ENCODE assay signal across 11 mouse cellular contexts in the genomic region with DNA sequence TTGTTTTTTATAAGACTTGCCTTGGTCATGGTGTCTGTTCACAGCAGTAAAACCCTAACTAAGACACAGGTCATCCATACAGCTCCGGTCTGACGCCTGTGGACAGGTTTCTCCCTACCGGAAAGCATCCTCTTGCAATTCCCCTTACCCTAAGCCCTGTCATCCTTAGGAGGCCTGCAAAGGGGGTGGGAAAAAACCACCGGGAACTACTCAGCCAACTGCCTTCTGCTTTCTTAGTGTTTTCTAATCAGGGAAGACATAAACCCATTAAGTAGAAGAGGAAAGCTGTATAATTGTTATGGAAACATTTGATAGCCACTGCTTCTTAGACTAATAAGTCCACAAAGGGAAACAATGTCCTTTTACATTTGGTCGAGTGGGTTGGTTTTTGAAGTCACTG. TPM values are rescaled to one million over a fixed set of nuclear protein-coding genes. Genes with fewer than 3 reads are reported as not detected.
A peak's percentile ranks its signal among the peaks of the same experiment; 100 is the strongest.
DNase-seq lines count a peak whose midpoint lies in the region; ATAC-seq lines count a peak whose summit lies in the region.
"Had no signal": no experiment of that assay in that cellular context is flagged by ENCODE, and none has a peak within 500 bp of the region (broad histone marks: within the 10 kb centered on the region; RNA-seq: fewer than 3 reads in every experiment).

No protein-coding gene starts in this region.

- H3K27ac ChIP-seq in heart, embryonic 11.5 days (ENCODE audit: low read depth, low read length): peak overlapping the region; percentile 50; the same call in 1 of the 2 replicates
- H3K27ac ChIP-seq in hindbrain, embryonic 11.5 days (ENCODE audit: low read depth, low read length): peak overlapping the region; percentile 83; the same call in 1 of the 2 replicates
- no peak overlapping the region for H3K27ac ChIP-seq in midbrain, embryonic 11.5 days (ENCODE audit: low read depth, low read length)

- H3K9me3 ChIP-seq in heart, embryonic 11.5 days (replicated peaks; ENCODE audit: control insufficient read depth, low read length): no peaks in the 10 kb centered on the region
- H3K9me3 ChIP-seq in hindbrain, embryonic 11.5 days (ENCODE audit: control insufficient read depth, low read length): no peaks in the 10 kb centered on the region
- H3K9me3 ChIP-seq in midbrain, embryonic 11.5 days (ENCODE audit: control insufficient read depth, low read length): no peaks in the 10 kb centered on the region

- peak overlapping the region; percentile 87 for H3K4me2 ChIP-seq in heart, embryonic 11.5 days
- H3K4me2 ChIP-seq in hindbrain, embryonic 11.5 days (replicated peaks; ENCODE audit: low read depth, low read length): peak overlapping the region; percentile 67
- H3K4me2 ChIP-seq in midbrain, embryonic 11.5 days: peak overlapping the region; percentile 83

- WGBS in heart, embryonic 11.5 days (ENCODE audit: insufficient replicate concordance): 48% methylated on average over 5 of the region's 5 CpGs
- 53% methylated on average over 5 of the region's 5 CpGs for WGBS in hindbrain, embryonic 11.5 days
- WGBS in midbrain, embryonic 11.5 days: 55% methylated on average over 5 of the region's 5 CpGs

- no peaks in the 10 kb centered on the region for H3K27me3 ChIP-seq in heart, embryonic 11.5 days (ENCODE audit: control insufficient read depth, insufficient read depth, low read length)
- no peaks in the 10 kb centered on the region for H3K27me3 ChIP-seq in hindbrain, embryonic 11.5 days (ENCODE audit: control insufficient read depth, insufficient read depth, low read length)
- no peaks in the 10 kb centered on the region for H3K27me3 ChIP-seq in midbrain, embryonic 11.5 days (ENCODE audit: control insufficient read depth, insufficient read depth, low read length)

- peaks cover 2% of the 10 kb centered on the region; the same call in 1 of the 2 replicates for H3K36me3 ChIP-seq in heart, embryonic 11.5 days (ENCODE audit: control insufficient read depth, insufficient read depth, low read length)
- H3K36me3 ChIP-seq in hindbrain, embryonic 11.5 days (ENCODE audit: control insufficient read depth, insufficient read depth, low read length): no peaks in the 10 kb centered on the region
- no peaks in the 10 kb centered on the region; the same call in 1 of the 2 replicates for H3K36me3 ChIP-seq in midbrain, embryonic 11.5 days (ENCODE audit: control insufficient read depth, insufficient read depth, low read length)

- peaks cover 7% of the 10 kb centered on the region; the same call in 1 of the 2 replicates for H3K4me1 ChIP-seq in heart, embryonic 11.5 days (ENCODE audit: control insufficient read depth, insufficient read depth, low read length)
- no peaks in the 10 kb centered on the region for H3K4me1 ChIP-seq in hindbrain, embryonic 11.5 days (replicated peaks; ENCODE audit: control insufficient read depth, insufficient read depth, low read length)
- peaks cover 7% of the 10 kb centered on the region for H3K4me1 ChIP-seq in midbrain, embryonic 11.5 days (ENCODE audit: control insufficient read depth, insufficient read depth, low read length)

- intact Hi-C loops in heart, postnatal 10 days (cut with DNase I): loop anchor here (1.0 kb wide), 2 partner anchors 15 to 91 kb away; a partner anchor contains a TSS

- H3K9ac ChIP-seq in heart, embryonic 11.5 days (ENCODE audit: low read depth, low read length): peak overlapping the region; percentile 67
- no peak overlapping the region for H3K9ac ChIP-seq in hindbrain, embryonic 11.5 days (ENCODE audit: low read depth, low read length)
- peak overlapping the region; percentile 74; the same call in 1 of the 2 replicates for H3K9ac ChIP-seq in midbrain, embryonic 11.5 days (ENCODE audit: low read length)

- DNase-seq in heart, postnatal 10 days: no peak
- DNase-seq in Muller cell, postnatal 12 days (ENCODE audit: inconsistent ontology term): peak; percentile 11
- DNase-seq in hindbrain, embryonic 11.5 days (ENCODE audit: low spot score): peak; percentile 10
- DNase-seq in midbrain, embryonic 11.5 days (ENCODE audit: low spot score, missing footprints): peak; percentile 83
- DNase-seq in layer of hippocampus, postnatal 10 days (ENCODE audit: low spot score in 2 of 2): no peak
- DNase-seq in ovary, postnatal 14 days (ENCODE audit: low spot score): no peak
- DNase-seq in kidney, adult 18-20 months: no peak

- H3K4me3 ChIP-seq in heart, embryonic 11.5 days (ENCODE audit: low read depth, low read length): peak overlapping the region; percentile 92
- H3K4me3 ChIP-seq in hindbrain, embryonic 11.5 days (ENCODE audit: low read depth, low read length): peak overlapping the region; percentile 88; the same call in 1 of the 2 replicates
- peak overlapping the region; percentile 78; the same call in 1 of the 2 replicates for H3K4me3 ChIP-seq in midbrain, embryonic 11.5 days (ENCODE audit: low read depth, low read length)

- ATAC-seq in heart, embryonic 11.5 days (replicated peaks; ENCODE audit: insufficient number of reproducible peaks, low FRiP score, low TSS enrichment): no peak
- ATAC-seq in hindbrain, embryonic 11.5 days (ENCODE audit: low FRiP score): no peak
- no peak for ATAC-seq in midbrain, embryonic 11.5 days (ENCODE audit: low FRiP score)

RNA-seq across cellular contexts. Expression of a gene that starts 0.3 kb away (rescaled TPM):
- 308 and 326 TPM in 2 replicates for polyA plus RNA-seq in heart, embryonic 11.5 days (2014; fragmentation: Nextera tagmentation; extraction: Ambion mirVana)
- 100 to 1,000 TPM; 815 to 853 TPM for total RNA-seq in heart, postnatal 10 days (2021)
- 120 and 127 TPM in 2 replicates for polyA plus RNA-seq in hindbrain, embryonic 11.5 days (2014; fragmentation: Nextera tagmentation; extraction: Ambion mirVana)
- polyA plus RNA-seq in midbrain, embryonic 11.5 days (2014; fragmentation: Nextera tagmentation; extraction: Ambion mirVana): 114 and 120 TPM in 2 replicates
- 100 to 1,000 TPM; 211 to 236 TPM for total RNA-seq in layer of hippocampus, postnatal 10 days (2021)

RNA-seq across cellular contexts. Expression of a gene that starts 13.0 kb away (rescaled TPM):
- polyA plus RNA-seq in heart, embryonic 11.5 days (2014; fragmentation: Nextera tagmentation; extraction: Ambion mirVana): 83.4 and 88.8 TPM in 2 replicates
- total RNA-seq in heart, postnatal 10 days (2021): 10 to 100 TPM; 50.2 to 51.6 TPM
- 130 and 133 TPM in 2 replicates for polyA plus RNA-seq in hindbrain, embryonic 11.5 days (2014; fragmentation: Nextera tagmentation; extraction: Ambion mirVana)
- 136 and 144 TPM in 2 replicates for polyA plus RNA-seq in midbrain, embryonic 11.5 days (2014; fragmentation: Nextera tagmentation; extraction: Ambion mirVana)
- 10 to 100 TPM; 64.5 to 66.4 TPM for total RNA-seq in layer of hippocampus, postnatal 10 days (2021)

RNA-seq across cellular contexts. Expression of a gene that starts 45.1 kb away (rescaled TPM):
- polyA plus RNA-seq in heart, embryonic 11.5 days (2014; fragmentation: Nextera tagmentation; extraction: Ambion mirVana): 0.19 TPM in 1 of 2 replicates, not detected in the other
- total RNA-seq in heart, postnatal 10 days (2021): not detected
- polyA plus RNA-seq in hindbrain, embryonic 11.5 days (2014; fragmentation: Nextera tagmentation; extraction: Ambion mirVana): 0.25 TPM in 1 of 2 replicates, not detected in the other
- not detected in 2 replicates for polyA plus RNA-seq in midbrain, embryonic 11.5 days (2014; fragmentation: Nextera tagmentation; extraction: Ambion mirVana)
- under 1 TPM; 0.41 to 0.65 TPM for total RNA-seq in layer of hippocampus, postnatal 10 days (2021)
- total RNA-seq: layer of hippocampus, postnatal 14 days had no signal
- polyA plus RNA-seq: CD4-positive, CD25-positive, alpha-beta regulatory T cell, adult 4 months; cerebellum, adult 2 months had no signal

RNA-seq across cellular contexts. Expression of a gene that starts 46.4 kb away (rescaled TPM):
- 38.3 and 56.5 TPM in 2 replicates for polyA plus RNA-seq in heart, embryonic 11.5 days (2014; fragmentation: Nextera tagmentation; extraction: Ambion mirVana)
- 10 to 100 TPM; 13.2 to 17.0 TPM for total RNA-seq in heart, postnatal 10 days (2021)
- 244 and 372 TPM in 2 replicates for polyA plus RNA-seq in hindbrain, embryonic 11.5 days (2014; fragmentation: Nextera tagmentation; extraction: Ambion mirVana)
- polyA plus RNA-seq in midbrain, embryonic 11.5 days (2014; fragmentation: Nextera tagmentation; extraction: Ambion mirVana): 370 and 373 TPM in 2 replicates
- total RNA-seq in layer of hippocampus, postnatal 10 days (2021): 100 to 1,000 TPM; 101 to 110 TPM

RNA-seq across cellular contexts. Expression of a gene that starts 53.9 kb away (rescaled TPM):
- not detected in 2 replicates for polyA plus RNA-seq in heart, embryonic 11.5 days (2014; fragmentation: Nextera tagmentation; extraction: Ambion mirVana)
- under 1 TPM; 0.17 to 0.36 TPM for total RNA-seq in heart, postnatal 10 days (2021)
- 0.23 TPM in 1 of 2 replicates, not detected in the other for polyA plus RNA-seq in hindbrain, embryonic 11.5 days (2014; fragmentation: Nextera tagmentation; extraction: Ambion mirVana)
- not detected in 2 replicates for polyA plus RNA-seq in midbrain, embryonic 11.5 days (2014; fragmentation: Nextera tagmentation; extraction: Ambion mirVana)
- under 1 TPM; 0.34 to 0.47 TPM for total RNA-seq in layer of hippocampus, postnatal 10 days (2021)
- polyA plus RNA-seq: CD4-positive, CD25-positive, alpha-beta regulatory T cell, adult 4 months had no signal

Comparison
In these comparisons a context has a peak if more than half of its experiments do, and no peak if none do; other contexts are left out.
1. DNase-seq: peak in Muller cell, postnatal 12 days (single experiment), hindbrain, embryonic 11.5 days (single experiment) and midbrain, embryonic 11.5 days (single experiment); none in heart, postnatal 10 days (0 of 2), layer of hippocampus, postnatal 10 days (0 of 2), ovary, postnatal 14 days (single experiment) and kidney, adult 18-20 months (single experiment).
2. Peak in every context shown above with its lines, with median percentiles within 50 percentile points of each other: H3K4me2 ChIP-seq and H3K4me3 ChIP-seq.